Mouse (Mus musculus) heart, embryonic 16.5 days (tissue): ENCODE measurements around the gene Rpl28. TPM values are rescaled to one million over a fixed set of nuclear protein-coding genes. Genes with fewer than 3 reads are reported as not detected.
"Not testable (repeated sequence)": the region's sequence is repeated elsewhere in the genome, so short reads cannot be mapped to it uniquely, and the experiment has no call there.

Experiments
- ATAC-seq: fragments of 200-750 bp; cut with Nextera tagmentation; replicated peaks from 2 replicates; pipeline ENCODE4 v1.8.0; 2017; ENCODE audit warnings: moderate number of reproducible peaks; ENCODE audit not compliant: insufficient read depth, low FRiP score; ENCODE audit errors: extremely low read depth
- H3K27ac ChIP-seq: fragments of 300-500 bp; sonication (generic); 2 replicates; pipeline ENCODE4 v1.5.1; 2014; ENCODE audit warnings: mild to moderate bottlenecking, low read length, control low read depth, moderate library complexity
- H3K27me3 ChIP-seq: fragments of 300-500 bp; sonication (generic); 2 replicates; pipeline ENCODE4 v1.6.1; 2014; ENCODE audit warnings: low read length, mixed read lengths; ENCODE audit not compliant: control insufficient read depth, insufficient read depth
- H3K36me3 ChIP-seq: fragments of 300-500 bp; sonication (generic); 2 replicates; pipeline ENCODE4 v1.6.1; 2014; ENCODE audit not compliant: control insufficient read depth, insufficient read depth
- H3K4me1 ChIP-seq: fragments of 300-500 bp; sonication (generic); 2 replicates; pipeline ENCODE4 v1.6.1; 2014; ENCODE audit warnings: low read length, mixed read lengths; ENCODE audit not compliant: control insufficient read depth, insufficient read depth
- H3K4me2 ChIP-seq: fragments of 300-500 bp; sonication (generic); 2 replicates; pipeline ENCODE4 v1.6.1; 2014; ENCODE audit warnings: low read depth, mild to moderate bottlenecking, control low read depth, low read length
- H3K4me3 ChIP-seq: fragments of 300-500 bp; sonication (generic); 2 replicates; pipeline ENCODE4 v1.5.1; 2014; ENCODE audit warnings: mild to moderate bottlenecking, control low read depth, low read length
- H3K9ac ChIP-seq: fragments of 300-500 bp; sonication (generic); 2 replicates; pipeline ENCODE4 v1.6.1; 2014; ENCODE audit warnings: low read length, control low read depth
- H3K9me3 ChIP-seq: fragments of 300-500 bp; sonication (generic); replicated peaks from 2 replicates; pipeline ENCODE4 v1.6.1; 2016; ENCODE audit warnings: low read length; ENCODE audit not compliant: control insufficient read depth
- WGBS: fragments of 180-500 bp; shearing (Covaris S2); extraction: QIAGEN DNeasy Blood & Tissue Kit; methylation state at CpG from one replicate; pipeline ENCODE4 v1.1.7; 2014; 5-methylcytosine and 5-hydroxymethylcytosine counted together
- polyA plus RNA-seq: library from polyadenylated mRNA; unstranded; fragments of >200 nt; fragmentation: Nextera tagmentation; extraction: Ambion mirVana; gene quantifications from 2 replicates; pipeline ENCODE4 v1.2.1, GENCODE M21; 2015

The Rpl28 gene
- polyA plus RNA-seq, 1 experiment from 2014 or later = 205 TPM

GRCm38 (mm10) chr7:4795767-4796433 lies 3.2 kb downstream of the Rpl28 start:
- Histone ChIP-seq H3K4me1 (peaks cover 9% of the 10 kb centered on the region; the same call in 1 of the 2 replicates), H3K9me3 (no peaks in the 10 kb centered on the region), H3K4me3 (no peak overlapping the region), H3K36me3 (peaks cover 33% of the 10 kb centered on the region), H3K9ac (no peak overlapping the region), H3K4me2 (no peak overlapping the region), H3K27me3 (no peaks in the 10 kb centered on the region), H3K27ac (0 out of 2 replicates have a peak overlapping the region, but pooled peaks have one; percentile 21)
- ATAC-seq = no peak
- WGBS = 67% methylated on average over 7 of the region's 7 CpGs

GRCm38 (mm10) chr7:4802247-4802646 lies 9.6 kb downstream of the Rpl28 start:
- H3K4me2 ChIP-seq = no peak overlapping the region
- ATAC-seq = no peak
- no peaks in the 10 kb centered on the region for H3K9me3 ChIP-seq
- H3K27ac ChIP-seq = no peak overlapping the region
- H3K36me3 ChIP-seq = peaks cover 24% of the 10 kb centered on the region
- no peak overlapping the region for H3K4me3 ChIP-seq
- no peaks in the 10 kb centered on the region for H3K27me3 ChIP-seq
- H3K4me1 ChIP-seq = no peaks in the 10 kb centered on the region
- H3K9ac ChIP-seq = no peak overlapping the region

GRCm38 (mm10) chr7:4806716-4807115 lies 14.0 kb downstream of the Rpl28 start:
- Histone ChIP-seq H3K9me3 (no peaks in the 10 kb centered on the region), H3K27ac (no peak overlapping the region), H3K4me2 (no peak overlapping the region), H3K4me3 (no peak overlapping the region), H3K9ac (no peak overlapping the region), H3K4me1 (peaks cover 23% of the 10 kb centered on the region), H3K36me3 (peaks cover 47% of the 10 kb centered on the region), H3K27me3 (no peaks in the 10 kb centered on the region)
- 87% methylated on average over 7 of the region's 7 CpGs for WGBS
- no peak for ATAC-seq

GRCm38 (mm10) chr7:4811131-4811530 lies 18.5 kb downstream of the Rpl28 start:
- ATAC-seq, H3K27ac ChIP-seq: not testable (repeated sequence)
- 26% methylated on average over 10 of the region's 10 CpGs for WGBS

GRCm38 (mm10) chr7:4811842-4812302 lies 19.2 kb downstream of the Rpl28 start:
- peak overlapping the region; percentile 99 for H3K9ac ChIP-seq
- no peaks in the 10 kb centered on the region for H3K27me3 ChIP-seq
- H3K9me3 ChIP-seq = no peaks in the 10 kb centered on the region
- H3K27ac ChIP-seq = peak overlapping the region; percentile 98
- ATAC-seq = peak; percentile 15; the same call in 1 of the 2 replicates
- H3K4me3 ChIP-seq = peak overlapping the region; percentile 99
- peaks cover 30% of the 10 kb centered on the region for H3K36me3 ChIP-seq
- 1% methylated on average over 25 of the region's 36 CpGs for WGBS
- H3K4me2 ChIP-seq = peak overlapping the region; percentile 85
- H3K4me1 ChIP-seq = peaks cover 28% of the 10 kb centered on the region

More at GRCm38 (mm10) chr7:4811131-4811530, 18.5 kb downstream of the Rpl28 start:
- not testable (repeated sequence) for H3K27me3 ChIP-seq, H3K9me3 ChIP-seq
- H3K36me3 ChIP-seq = peaks cover 37% of the 10 kb centered on the region
- peak overlapping the region; percentile 99 for H3K9ac ChIP-seq
- peak overlapping the region; percentile 85 for H3K4me2 ChIP-seq
- peak overlapping the region; percentile 99 for H3K4me3 ChIP-seq
- H3K4me1 ChIP-seq = peaks cover 28% of the 10 kb centered on the region

- peaks cover 28% of the 10 kb centered on the region for H3K4me1 ChIP-seq
- peaks cover 24% of the 10 kb centered on the region for H3K36me3 ChIP-seq
- peak within 1 kb of the TSS; percentile 99 for H3K9ac ChIP-seq
- ATAC-seq = peak; percentile 99
- peak within 1 kb of the TSS; percentile 85 for H3K4me2 ChIP-seq
- H3K9me3 ChIP-seq = no peaks in the 10 kb centered on the region
- peak within 1 kb of the TSS; percentile 98 for H3K27ac ChIP-seq
- WGBS = under 1% methylated on average over 62 of the region's 62 CpGs
- no peaks in the 10 kb centered on the region for H3K27me3 ChIP-seq
- H3K4me3 ChIP-seq = peak within 1 kb of the TSS; percentile 99
Observed at GRCm38 (mm10) chr7:4812303-4813104, 19.8 kb downstream of the Rpl28 start, which contains the start of gene Ube2s. TSS of gene Ube2s (minus strand) at chr7:4812590.

GRCm38 (mm10) chr7:4813105-4813791 lies 20.6 kb downstream of the Rpl28 start:
- no peaks in the 10 kb centered on the region for H3K27me3 ChIP-seq
- no peak for ATAC-seq
- no peaks in the 10 kb centered on the region for H3K9me3 ChIP-seq
- peak overlapping the region; percentile 64 for H3K4me2 ChIP-seq
- H3K4me3 ChIP-seq = peak overlapping the region; percentile 62
- peak overlapping the region; percentile 86 for H3K27ac ChIP-seq
- peaks cover 28% of the 10 kb centered on the region for H3K4me1 ChIP-seq
- peaks cover 20% of the 10 kb centered on the region for H3K36me3 ChIP-seq
- H3K9ac ChIP-seq = peak overlapping the region; percentile 72
- WGBS = 23% methylated on average over 8 of the region's 8 CpGs

- Histone ChIP-seq H3K36me3 (no peaks in the 10 kb centered on the region), H3K4me1 (peaks cover 5% of the 10 kb centered on the region), H3K9ac (no peak overlapping the region), H3K4me2 (no peak overlapping the region), H3K4me3 (no peak overlapping the region), H3K27me3 (no peaks in the 10 kb centered on the region), H3K9me3 (no peaks in the 10 kb centered on the region), H3K27ac (no peak overlapping the region)
- ATAC-seq = no peak
Observed at GRCm38 (mm10) chr7:4816559-4816958, 23.9 kb downstream of the Rpl28 start.
